Mouse (Mus musculus): ENCODE results near the gene Olfr597.
"Not testable (repeated sequence)": the region's sequence is repeated elsewhere in the genome, so short reads cannot be mapped to it uniquely, and the experiment has no call there.

Olfr597 gene

DNA sequence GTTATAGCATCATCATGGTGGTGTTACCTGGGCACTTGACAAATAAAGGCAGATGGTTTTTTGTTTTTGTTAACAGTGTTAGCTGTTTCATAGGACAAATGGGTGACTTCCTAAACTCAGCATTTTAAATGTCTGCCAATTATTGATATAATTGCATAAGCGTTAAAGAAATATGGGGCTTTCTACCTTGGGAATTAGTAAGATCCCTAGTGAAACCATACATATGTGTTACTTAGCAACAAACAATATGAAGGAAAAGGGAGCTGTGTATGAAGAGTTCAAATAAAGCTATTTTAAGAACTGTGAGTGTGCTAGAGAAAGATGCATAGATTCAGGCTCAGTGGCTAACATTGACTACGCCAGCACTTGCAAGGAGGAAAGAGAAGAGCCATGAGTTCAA, at the start of gene Olfr597:
TSS of gene Olfr597 (plus strand) at position 301 of the 400 bp plus-strand sequence.
- DNase-seq (ENCODE audit: low spot score in 2 of 2), result not testable (repeated sequence)

DNA sequence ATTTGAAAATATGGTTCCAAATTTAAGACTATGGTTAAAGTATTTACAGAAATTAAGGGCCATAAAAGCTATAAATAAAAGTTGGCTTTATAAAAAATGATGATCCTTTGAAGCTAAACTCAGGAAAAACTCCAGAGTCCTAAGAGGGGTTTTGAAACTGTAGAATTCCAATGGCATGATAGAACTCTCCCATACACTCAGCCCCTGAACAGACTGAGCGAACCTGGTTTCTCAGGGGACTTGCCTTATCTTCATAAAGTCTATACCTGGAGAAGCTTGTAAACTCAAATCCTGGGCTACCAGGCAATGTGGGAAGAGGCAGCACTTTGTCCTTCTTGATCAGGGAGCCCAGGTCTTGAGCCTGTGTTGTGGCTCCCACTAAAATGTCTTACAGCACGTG, 10.8 kb upstream of the Olfr597 start, which contains the start of gene Olfr596:
TSS of gene Olfr596 (plus strand) at position 301 of the 400 bp plus-strand sequence.
- DNase-seq (ENCODE audit: low spot score in 2 of 2), result not testable (repeated sequence)

DNA sequence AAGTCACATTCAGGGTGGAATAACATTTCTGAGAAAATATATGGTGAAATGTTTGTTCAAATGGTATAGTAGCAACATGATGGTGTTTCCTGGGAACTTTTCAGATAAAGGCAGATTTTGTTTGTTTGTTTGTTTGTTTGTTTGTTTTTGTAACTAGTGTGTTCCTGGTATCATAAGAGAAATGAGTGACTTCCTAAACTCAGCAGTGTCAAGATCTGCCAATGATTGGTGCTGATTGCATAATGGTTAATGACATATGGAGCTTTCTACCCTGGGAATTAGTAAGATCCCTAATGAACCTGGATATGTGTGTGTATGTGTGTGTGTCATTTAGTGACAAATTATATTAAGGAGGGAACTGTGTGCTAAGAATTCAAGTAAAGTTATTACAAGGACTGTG, 7.2 kb downstream of the Olfr597 start, which contains the start of gene Olfr598:
TSS of gene Olfr598 (plus strand) at position 301 of the 400 bp plus-strand sequence.
- DNase-seq (ENCODE audit: low spot score in 2 of 2), result no peak

DNA sequence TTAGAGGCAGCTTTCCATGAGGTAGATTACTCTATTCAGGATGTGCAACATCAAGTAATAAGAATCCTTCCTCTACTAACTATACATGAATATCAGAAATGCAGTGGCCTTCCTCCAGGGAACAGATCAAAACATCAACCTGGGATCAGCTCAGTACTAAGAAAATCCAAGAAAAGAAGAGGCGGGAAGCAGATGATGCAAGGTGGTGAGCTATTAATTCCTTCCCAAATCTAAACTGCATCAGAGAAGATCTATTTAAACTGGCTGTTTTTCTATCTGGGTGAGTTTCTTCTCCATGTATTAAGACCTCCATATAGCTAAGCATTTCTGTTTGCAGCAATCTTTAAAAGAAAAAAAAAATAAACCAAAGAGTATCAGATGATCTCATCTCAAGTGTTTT, 19.5 kb downstream of the Olfr597 start, which contains the start of gene Olfr599:
TSS of gene Olfr599 (plus strand) at position 301 of the 400 bp plus-strand sequence.
- DNase-seq (ENCODE audit: low spot score in 2 of 2), result no peak

DNA sequence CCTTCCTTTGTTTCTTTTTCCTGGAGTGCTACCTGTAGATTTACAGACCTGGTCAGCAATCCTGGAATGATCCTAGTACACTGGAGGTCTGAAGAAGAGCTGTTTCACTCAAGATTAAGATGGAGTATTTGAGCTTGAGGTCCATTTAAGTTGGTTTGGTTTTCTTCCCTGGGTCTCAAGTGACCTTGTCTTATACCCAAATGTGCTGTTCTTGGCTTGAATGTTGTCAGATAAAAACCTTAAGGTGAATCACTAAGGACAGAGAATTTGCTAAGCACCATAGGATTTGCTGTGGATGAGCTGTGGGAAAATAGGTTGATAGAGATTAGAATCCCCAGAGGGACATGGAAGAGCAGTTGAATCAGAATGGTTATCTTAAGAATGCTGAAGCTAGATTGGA, 33.5 kb downstream of the Olfr597 start, which contains the start of gene Olfr600:
TSS of gene Olfr600 (minus strand) at position 101 of the 400 bp plus-strand sequence.
- DNase-seq (ENCODE audit: low spot score in 2 of 2), result no peak

DNA sequence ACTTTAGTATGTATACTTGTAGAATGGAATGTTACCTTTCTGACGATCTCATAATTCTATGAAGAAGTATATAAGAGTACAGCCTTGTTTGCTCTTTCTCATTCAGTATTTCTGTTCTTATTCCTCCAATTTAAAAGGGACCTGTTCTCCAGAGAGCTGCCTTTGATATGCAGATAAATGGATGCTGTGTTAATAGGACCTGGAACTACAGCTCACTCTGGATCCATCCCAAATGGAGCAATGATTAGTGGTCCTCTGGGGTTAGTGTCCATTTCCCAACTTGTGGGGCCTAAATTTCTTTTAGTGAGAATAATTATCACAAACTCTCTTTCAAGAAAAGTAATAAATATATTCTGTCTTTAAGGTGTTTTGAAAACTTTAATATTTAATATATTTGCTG, 46.4 kb downstream of the Olfr597 start, which contains the start of gene Olfr601:
TSS of gene Olfr601 (minus strand) at position 101 of the 400 bp plus-strand sequence.
- DNase-seq (ENCODE audit: low spot score in 2 of 2), result no peak

Data from frontal cortex, postnatal 25 days (tissue).